Mouse (Mus musculus) MN1 (cell line): ENCODE results near the gene Lmntd1.

ENCODE experiments used
- DNase-seq: peaks from one replicate; pipeline ENCODE4 v3.0.0-alpha.2; 2016; ENCODE audit warnings: low spot score

Lmntd1 gene

GRCm38 (mm10) chr6:145614219-145614618 lies at the start of gene Lmntd1:
Gene Lmntd1, minus strand, starts transcription at chr6:145614319.
- DNase-seq = no peak

- no peak for DNase-seq
Observed at GRCm38 (mm10) chr6:145660943-145661342, 46.8 kb upstream of the Lmntd1 start.

- no peak for DNase-seq
Observed at GRCm38 (mm10) chr6:145659116-145659515, 45.0 kb upstream of the Lmntd1 start.

GRCm38 (mm10) chr6:145656740-145657591 lies 42.8 kb upstream of the Lmntd1 start:
- DNase-seq = no peak

- DNase-seq = no peak
Observed at GRCm38 (mm10) chr6:145655678-145656077, 41.6 kb upstream of the Lmntd1 start.

GRCm38 (mm10) chr6:145654062-145654836 lies 40.1 kb upstream of the Lmntd1 start:
- DNase-seq = no peak

GRCm38 (mm10) chr6:145653626-145654025 lies 39.5 kb upstream of the Lmntd1 start:
- DNase-seq = no peak

GRCm38 (mm10) chr6:145652986-145653385 lies 38.9 kb upstream of the Lmntd1 start:
- DNase-seq = no peak

GRCm38 (mm10) chr6:145651976-145652375 lies 37.9 kb upstream of the Lmntd1 start:
- no peak for DNase-seq

- no peak for DNase-seq
Observed at GRCm38 (mm10) chr6:145640971-145641506, 26.9 kb upstream of the Lmntd1 start.

GRCm38 (mm10) chr6:145638248-145638647 lies 24.1 kb upstream of the Lmntd1 start:
- DNase-seq = no peak

- DNase-seq = no peak
Observed at GRCm38 (mm10) chr6:145636682-145637081, 22.6 kb upstream of the Lmntd1 start.

- DNase-seq = no peak
Observed at GRCm38 (mm10) chr6:145634454-145634853, 20.3 kb upstream of the Lmntd1 start.

- peak; percentile 8 for DNase-seq
Observed at GRCm38 (mm10) chr6:145630269-145630668, 16.1 kb upstream of the Lmntd1 start.

- DNase-seq = no peak
Observed at GRCm38 (mm10) chr6:145623141-145623540, 9.0 kb upstream of the Lmntd1 start.

GRCm38 (mm10) chr6:145616402-145617229 lies 2.5 kb upstream of the Lmntd1 start:
- DNase-seq = peak; percentile 26

GRCm38 (mm10) chr6:145615666-145616210 lies 1.6 kb upstream of the Lmntd1 start, which contains the start of gene Tuba3b:
Gene Tuba3b, plus strand, starts transcription at chr6:145615757.
- DNase-seq = no peak

GRCm38 (mm10) chr6:145612611-145613010 lies 1.5 kb downstream of the Lmntd1 start:
- DNase-seq = no peak

GRCm38 (mm10) chr6:145610901-145611300 lies 3.2 kb downstream of the Lmntd1 start:
- DNase-seq = no peak

GRCm38 (mm10) chr6:145608693-145609092 lies 5.4 kb downstream of the Lmntd1 start:
- DNase-seq = no peak

GRCm38 (mm10) chr6:145607746-145608145 lies 6.4 kb downstream of the Lmntd1 start:
- no peak for DNase-seq
